Mouse (Mus musculus): ENCODE measurements around the gene Pla1a. TPM values are rescaled to one million over a fixed set of nuclear protein-coding genes. Genes with fewer than 3 reads are reported as not detected.

Gene Pla1a
- polyA plus RNA-seq, 1 experiment from 2014 or later, result 0.38 TPM

GRCm38 (mm10) chr16:38387389-38387788 lies 45.6 kb downstream of the Pla1a start:
- no peak overlapping the region for H3K27ac ChIP-seq (ENCODE audit: low read length)
- H3K36me3 ChIP-seq (ENCODE audit: control insufficient read depth, insufficient read depth), result no peaks in the 10 kb centered on the region
- no peaks in the 10 kb centered on the region for H3K27me3 ChIP-seq (replicated peaks; ENCODE audit: control insufficient read depth, insufficient read depth, low read length)
- H3K4me1 ChIP-seq (replicated peaks; ENCODE audit: control insufficient read depth, insufficient read depth, low read length), result no peaks in the 10 kb centered on the region
- H3K9me3 ChIP-seq (ENCODE audit: control insufficient read depth, low read length), result no peaks in the 10 kb centered on the region
- ATAC-seq, result no peak
- WGBS, result 92% methylated on average over 6 of the region's 6 CpGs
- no peak overlapping the region for H3K4me3 ChIP-seq (replicated peaks; ENCODE audit: low read length)
- H3K9ac ChIP-seq (replicated peaks; ENCODE audit: low read depth, low read length), result no peak overlapping the region
- H3K4me2 ChIP-seq (ENCODE audit: low read length), result no peak overlapping the region

DNA sequence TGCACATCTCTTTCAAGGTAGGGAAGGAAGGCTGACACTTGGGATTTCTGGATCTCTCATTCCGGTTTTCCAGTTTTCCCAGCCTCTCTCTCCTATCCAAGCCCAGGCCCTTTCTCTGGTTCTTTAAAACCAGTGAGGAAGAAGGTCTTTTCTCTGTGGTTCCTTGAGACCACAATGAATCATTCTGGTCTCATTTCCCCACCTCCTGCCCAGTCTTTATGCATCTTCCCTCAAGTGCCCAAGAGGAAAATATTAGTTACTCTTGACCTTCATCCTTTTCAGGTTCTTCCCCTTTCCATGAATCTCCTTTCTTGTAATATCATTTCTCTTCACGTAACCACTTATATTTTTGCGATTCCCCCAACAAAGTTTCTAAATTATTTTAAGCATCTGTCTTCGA lies 47.2 kb downstream of the Pla1a start:
- Histone ChIP-seq H3K9me3 (ENCODE audit: control insufficient read depth, low read length) (no peaks in the 10 kb centered on the region), H3K9ac (replicated peaks; ENCODE audit: low read depth, low read length) (no peak overlapping the region), H3K27ac (ENCODE audit: low read length) (no peak overlapping the region), H3K4me3 (replicated peaks; ENCODE audit: low read length) (no peak overlapping the region), H3K4me1 (replicated peaks; ENCODE audit: control insufficient read depth, insufficient read depth, low read length) (no peaks in the 10 kb centered on the region), H3K4me2 (ENCODE audit: low read length) (no peak overlapping the region), H3K36me3 (ENCODE audit: control insufficient read depth, insufficient read depth) (no peaks in the 10 kb centered on the region), H3K27me3 (replicated peaks; ENCODE audit: control insufficient read depth, insufficient read depth, low read length) (no peaks in the 10 kb centered on the region)
- WGBS, result 93% methylated on average over 4 of the region's 4 CpGs
- no peak for ATAC-seq

DNA sequence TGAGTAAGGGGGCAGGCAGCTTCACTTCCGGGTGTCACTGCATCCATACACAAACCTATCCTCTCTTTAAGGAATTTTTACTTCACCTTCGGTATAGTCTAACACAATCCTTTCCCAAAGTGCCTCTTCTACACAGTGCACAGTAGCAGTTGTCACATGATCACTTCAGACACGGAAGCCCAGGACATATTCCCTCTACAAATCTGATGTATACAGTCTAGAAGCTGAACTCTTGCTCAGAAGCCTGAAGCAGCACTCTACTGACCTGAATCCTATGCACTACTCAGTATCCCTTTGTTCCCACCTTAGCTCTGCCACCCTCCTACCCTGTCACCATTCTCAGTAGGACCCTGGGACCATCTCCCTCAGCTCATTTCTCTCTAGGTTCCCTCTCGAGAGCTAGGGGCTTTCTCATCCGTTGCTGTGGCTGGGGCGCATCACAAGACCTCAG lies 47.7 kb downstream of the Pla1a start:
- no peak overlapping the region for H3K9ac ChIP-seq (replicated peaks; ENCODE audit: low read depth, low read length)
- no peak overlapping the region for H3K4me2 ChIP-seq (ENCODE audit: low read length)
- no peaks in the 10 kb centered on the region for H3K36me3 ChIP-seq (ENCODE audit: control insufficient read depth, insufficient read depth)
- no peaks in the 10 kb centered on the region for H3K4me1 ChIP-seq (replicated peaks; ENCODE audit: control insufficient read depth, insufficient read depth, low read length)
- no peak for ATAC-seq
- no peak overlapping the region for H3K27ac ChIP-seq (ENCODE audit: low read length)
- H3K9me3 ChIP-seq (ENCODE audit: control insufficient read depth, low read length), result no peaks in the 10 kb centered on the region
- H3K4me3 ChIP-seq (replicated peaks; ENCODE audit: low read length), result no peak overlapping the region
- no peaks in the 10 kb centered on the region for H3K27me3 ChIP-seq (replicated peaks; ENCODE audit: control insufficient read depth, insufficient read depth, low read length)
- WGBS, result 86% methylated on average over 6 of the region's 6 CpGs

DNA sequence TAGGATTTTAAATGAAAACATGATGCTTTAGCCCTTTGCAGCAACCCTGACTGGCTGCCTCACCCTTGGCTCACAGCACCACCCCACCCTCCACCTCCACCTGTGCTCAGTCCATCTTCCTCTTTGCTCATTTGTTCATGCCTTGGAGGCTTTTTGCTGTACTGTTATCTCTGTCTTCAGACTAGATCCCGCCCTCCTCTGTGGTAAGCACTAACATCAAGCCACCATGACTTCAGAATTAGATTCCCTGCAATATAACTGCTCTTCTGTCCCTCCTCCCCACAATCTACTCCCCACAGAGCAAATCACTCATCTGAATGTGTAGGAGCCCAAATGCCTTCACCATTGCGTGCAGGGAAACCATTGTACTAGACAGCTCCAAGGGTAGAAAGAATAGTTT lies 49.3 kb downstream of the Pla1a start:
- ATAC-seq, result no peak
- H3K4me2 ChIP-seq (ENCODE audit: low read length), result no peak overlapping the region
- H3K9ac ChIP-seq (replicated peaks; ENCODE audit: low read depth, low read length), result no peak overlapping the region
- H3K27ac ChIP-seq (ENCODE audit: low read length), result no peak overlapping the region
- H3K4me1 ChIP-seq (replicated peaks; ENCODE audit: control insufficient read depth, insufficient read depth, low read length), result no peaks in the 10 kb centered on the region
- H3K4me3 ChIP-seq (replicated peaks; ENCODE audit: low read length), result no peak overlapping the region
- H3K36me3 ChIP-seq (ENCODE audit: control insufficient read depth, insufficient read depth), result no peaks in the 10 kb centered on the region
- WGBS, result 88% methylated on average over 2 of the region's 2 CpGs
- H3K9me3 ChIP-seq (ENCODE audit: control insufficient read depth, low read length), result no peaks in the 10 kb centered on the region
- H3K27me3 ChIP-seq (replicated peaks; ENCODE audit: control insufficient read depth, insufficient read depth, low read length), result no peaks in the 10 kb centered on the region

DNA sequence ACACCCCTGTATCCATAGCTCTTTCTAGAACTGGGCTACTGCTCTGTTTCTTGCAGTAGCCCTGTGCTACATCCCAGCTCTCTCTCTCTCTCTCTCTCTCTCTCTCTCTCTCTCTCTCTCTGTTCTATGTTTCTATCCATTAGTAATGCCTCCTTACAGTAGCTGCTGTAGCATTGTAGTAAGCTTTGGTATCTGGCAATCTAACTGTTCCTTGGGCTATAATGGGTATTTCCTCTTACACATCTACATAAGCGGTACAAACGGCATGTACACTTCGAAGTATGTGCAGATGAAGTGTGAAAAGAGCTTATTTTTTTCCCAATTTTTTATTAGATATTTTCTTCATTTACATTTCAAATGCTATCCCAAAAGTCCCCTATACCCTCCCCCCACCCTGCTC lies 53.0 kb downstream of the Pla1a start:
- peaks cover 12% of the 10 kb centered on the region for H3K4me1 ChIP-seq (replicated peaks; ENCODE audit: control insufficient read depth, insufficient read depth, low read length)
- no peaks in the 10 kb centered on the region for H3K9me3 ChIP-seq (ENCODE audit: control insufficient read depth, low read length)
- H3K27me3 ChIP-seq (replicated peaks; ENCODE audit: control insufficient read depth, insufficient read depth, low read length), result no peaks in the 10 kb centered on the region
- no peak overlapping the region for H3K4me2 ChIP-seq (ENCODE audit: low read length)
- no peak overlapping the region for H3K4me3 ChIP-seq (replicated peaks; ENCODE audit: low read length)
- no peaks in the 10 kb centered on the region for H3K36me3 ChIP-seq (ENCODE audit: control insufficient read depth, insufficient read depth)
- no peak for ATAC-seq
- 95% methylated on average over 3 of the region's 3 CpGs for WGBS
- no peak overlapping the region for H3K27ac ChIP-seq (ENCODE audit: low read length)
- H3K9ac ChIP-seq (replicated peaks; ENCODE audit: low read depth, low read length), result no peak overlapping the region

GRCm38 (mm10) chr16:38379493-38379892 lies 53.5 kb downstream of the Pla1a start:
- ATAC-seq, result no peak
- no peaks in the 10 kb centered on the region for H3K36me3 ChIP-seq (ENCODE audit: control insufficient read depth, insufficient read depth)
- WGBS, result 51% methylated on average over 3 of the region's 3 CpGs

DNA sequence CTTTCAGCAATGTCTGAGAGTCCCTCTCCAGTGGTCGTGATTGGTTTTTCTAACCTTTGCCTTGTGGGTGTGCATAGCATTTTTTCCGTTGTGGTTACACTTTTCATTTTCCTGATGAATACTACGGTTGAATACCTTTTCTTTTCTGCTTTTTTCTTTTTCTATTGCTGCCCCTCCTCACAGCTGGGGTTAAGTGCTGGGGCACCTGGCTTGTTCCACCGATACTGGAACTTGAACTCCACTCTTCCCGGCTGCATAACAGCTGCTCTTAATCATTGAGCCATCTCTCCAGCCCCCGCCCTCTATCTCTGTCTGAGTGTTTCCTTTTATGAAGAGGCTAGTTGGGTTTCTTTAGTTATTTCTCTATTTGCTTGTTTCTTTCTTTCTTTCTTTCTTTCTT lies 53.9 kb downstream of the Pla1a start:
- Histone ChIP-seq H3K36me3 (ENCODE audit: control insufficient read depth, insufficient read depth) (no peaks in the 10 kb centered on the region), H3K9ac (replicated peaks; ENCODE audit: low read depth, low read length) (no peak overlapping the region), H3K4me3 (replicated peaks; ENCODE audit: low read length) (no peak overlapping the region), H3K9me3 (ENCODE audit: control insufficient read depth, low read length) (no peaks in the 10 kb centered on the region), H3K27ac (ENCODE audit: low read length) (no peak overlapping the region), H3K27me3 (replicated peaks; ENCODE audit: control insufficient read depth, insufficient read depth, low read length) (no peaks in the 10 kb centered on the region), H3K4me2 (ENCODE audit: low read length) (no peak overlapping the region), H3K4me1 (replicated peaks; ENCODE audit: control insufficient read depth, insufficient read depth, low read length) (peaks cover 12% of the 10 kb centered on the region)
- 61% methylated on average over 6 of the region's 6 CpGs for WGBS
- no peak for ATAC-seq

More at GRCm38 (mm10) chr16:38379493-38379892, 53.5 kb downstream of the Pla1a start:
- Histone ChIP-seq H3K9me3 (ENCODE audit: control insufficient read depth, low read length) (no peaks in the 10 kb centered on the region), H3K4me2 (ENCODE audit: low read length) (no peak overlapping the region), H3K4me1 (replicated peaks; ENCODE audit: control insufficient read depth, insufficient read depth, low read length) (peaks cover 12% of the 10 kb centered on the region), H3K9ac (replicated peaks; ENCODE audit: low read depth, low read length) (no peak overlapping the region), H3K27ac (ENCODE audit: low read length) (no peak overlapping the region), H3K27me3 (replicated peaks; ENCODE audit: control insufficient read depth, insufficient read depth, low read length) (no peaks in the 10 kb centered on the region), H3K4me3 (replicated peaks; ENCODE audit: low read length) (no peak overlapping the region)

GRCm38 (mm10) chr16:38378591-38378990 lies 54.4 kb downstream of the Pla1a start:
- Histone ChIP-seq H3K36me3 (ENCODE audit: control insufficient read depth, insufficient read depth) (no peaks in the 10 kb centered on the region), H3K4me2 (ENCODE audit: low read length) (no peak overlapping the region), H3K4me3 (replicated peaks; ENCODE audit: low read length) (no peak overlapping the region), H3K4me1 (replicated peaks; ENCODE audit: control insufficient read depth, insufficient read depth, low read length) (peaks cover 12% of the 10 kb centered on the region), H3K27ac (ENCODE audit: low read length) (no peak overlapping the region), H3K27me3 (replicated peaks; ENCODE audit: control insufficient read depth, insufficient read depth, low read length) (no peaks in the 10 kb centered on the region), H3K9me3 (ENCODE audit: control insufficient read depth, low read length) (no peaks in the 10 kb centered on the region), H3K9ac (replicated peaks; ENCODE audit: low read depth, low read length) (no peak overlapping the region)
- WGBS, result 83% methylated on average over 6 of the region's 6 CpGs
- no peak for ATAC-seq

DNA sequence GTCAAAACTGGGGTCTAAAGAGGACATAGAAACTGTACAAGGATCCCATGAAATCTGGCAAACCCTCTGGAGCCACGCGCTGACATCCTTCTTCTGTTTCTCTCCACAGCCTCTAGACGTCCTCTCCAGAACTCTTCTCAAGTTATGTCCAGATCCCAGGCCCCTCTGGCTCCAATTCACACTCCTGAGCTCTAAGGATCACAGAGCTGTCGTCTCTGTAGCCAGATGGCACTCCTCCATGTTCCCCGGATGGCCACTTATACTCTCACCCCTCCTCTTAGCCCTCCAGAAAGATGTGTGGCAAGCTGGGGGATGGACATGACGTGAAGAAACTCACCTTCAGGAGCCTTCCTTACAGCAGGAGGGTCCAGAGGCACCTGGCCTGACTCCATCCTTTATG lies 55.4 kb downstream of the Pla1a start:
- no peaks in the 10 kb centered on the region for H3K36me3 ChIP-seq (ENCODE audit: control insufficient read depth, insufficient read depth)
- H3K27me3 ChIP-seq (replicated peaks; ENCODE audit: control insufficient read depth, insufficient read depth, low read length), result no peaks in the 10 kb centered on the region
- no peak overlapping the region for H3K4me3 ChIP-seq (replicated peaks; ENCODE audit: low read length)
- no peak overlapping the region for H3K4me2 ChIP-seq (ENCODE audit: low read length)
- no peak overlapping the region for H3K9ac ChIP-seq (replicated peaks; ENCODE audit: low read depth, low read length)
- 85% methylated on average over 6 of the region's 6 CpGs for WGBS
- peaks cover 12% of the 10 kb centered on the region for H3K4me1 ChIP-seq (replicated peaks; ENCODE audit: control insufficient read depth, insufficient read depth, low read length)
- no peak overlapping the region for H3K27ac ChIP-seq (ENCODE audit: low read length)
- no peaks in the 10 kb centered on the region for H3K9me3 ChIP-seq (ENCODE audit: control insufficient read depth, low read length)
- no peak for ATAC-seq

- Histone ChIP-seq H3K9ac (replicated peaks; ENCODE audit: low read depth, low read length) (peak overlapping the region; percentile 48; the same call in 1 of the 2 replicates), H3K27ac (ENCODE audit: low read length) (peak overlapping the region; percentile 57), H3K9me3 (ENCODE audit: control insufficient read depth, low read length) (no peaks in the 10 kb centered on the region), H3K27me3 (replicated peaks; ENCODE audit: control insufficient read depth, insufficient read depth, low read length) (no peaks in the 10 kb centered on the region), H3K4me3 (replicated peaks; ENCODE audit: low read length) (peak overlapping the region; percentile 32), H3K36me3 (ENCODE audit: control insufficient read depth, insufficient read depth) (no peaks in the 10 kb centered on the region), H3K4me1 (replicated peaks; ENCODE audit: control insufficient read depth, insufficient read depth, low read length) (peaks cover 12% of the 10 kb centered on the region), H3K4me2 (ENCODE audit: low read length) (peak overlapping the region; percentile 47)
- WGBS, result 52% methylated on average over 8 of the region's 8 CpGs
- peak; percentile 27; the same call in 1 of the 2 replicates for ATAC-seq
These were observed 56.1 kb downstream of the Pla1a start for GRCm38 (mm10) chr16:38376841-38377249.

All from forebrain, embryonic 16.5 days (tissue).